Mouse (Mus musculus) CD4-positive naive resting alpha-beta T cell, adult 57 days (primary cell): Measurements from ENCODE around the gene Gm21488. TPM values are rescaled to one million over a fixed set of nuclear protein-coding genes. Genes with fewer than 3 reads are reported as not detected.

Experiments used
- total RNA-seq: library from RNA; stranded (reverse); gene quantifications from one replicate; pipeline ENCODE4 v1.2.4, GENCODE M21; 2023

Gene Gm21488
- not detected for total RNA-seq

DNA sequence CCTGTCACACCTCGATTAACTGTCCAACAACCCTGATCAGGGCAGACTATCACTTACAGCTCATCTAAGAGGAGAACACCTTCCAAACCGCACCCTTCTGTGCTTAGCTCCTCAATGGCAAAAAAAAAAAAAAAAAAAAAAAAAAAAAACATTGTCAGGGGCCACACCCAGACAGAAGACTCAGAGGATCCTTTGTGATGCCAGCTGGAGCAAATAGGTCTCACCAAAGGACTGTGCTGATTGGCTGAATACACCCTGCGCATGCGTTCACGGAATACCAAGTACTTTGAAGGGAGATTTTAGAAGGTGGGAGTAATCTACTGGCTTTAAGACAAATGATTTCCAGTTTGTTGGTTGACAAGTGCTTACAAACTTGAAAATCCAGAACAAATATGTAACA is at the start of gene Gm21488:
Gm21488 (minus strand) TSS at position 101 of the 400 bp plus-strand sequence.

